Mouse (Mus musculus): Measurements from ENCODE around the gene Lck.
"Not testable (repeated sequence)": the region's sequence is repeated elsewhere in the genome, so short reads cannot be mapped to it uniquely, and the experiment has no call there.

The Lck gene

DNA sequence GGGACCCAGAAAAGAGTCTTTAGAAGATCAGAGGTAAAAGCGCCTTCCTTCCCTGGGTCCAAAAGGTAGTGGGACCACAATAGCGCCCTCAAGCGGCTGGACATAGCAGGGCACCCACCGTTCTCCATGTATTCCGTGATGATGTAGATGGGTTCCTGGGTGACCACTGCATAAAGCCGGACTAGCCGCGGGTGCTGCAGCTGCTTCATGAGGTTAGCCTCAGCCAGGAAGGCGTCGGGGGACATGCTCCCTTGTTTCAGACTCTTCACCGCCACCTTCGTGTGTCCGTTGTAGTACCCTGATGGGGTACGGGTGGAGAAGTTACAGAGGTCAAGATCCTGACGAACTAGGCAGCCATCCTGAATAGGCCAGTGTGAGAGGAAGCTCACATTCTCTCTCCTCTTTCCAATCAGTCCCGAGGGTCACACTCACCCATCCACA lies 18.0 kb downstream of the Lck start:
- peak; percentile 50 for DNase-seq (ENCODE audit: low read depth)

DNA sequence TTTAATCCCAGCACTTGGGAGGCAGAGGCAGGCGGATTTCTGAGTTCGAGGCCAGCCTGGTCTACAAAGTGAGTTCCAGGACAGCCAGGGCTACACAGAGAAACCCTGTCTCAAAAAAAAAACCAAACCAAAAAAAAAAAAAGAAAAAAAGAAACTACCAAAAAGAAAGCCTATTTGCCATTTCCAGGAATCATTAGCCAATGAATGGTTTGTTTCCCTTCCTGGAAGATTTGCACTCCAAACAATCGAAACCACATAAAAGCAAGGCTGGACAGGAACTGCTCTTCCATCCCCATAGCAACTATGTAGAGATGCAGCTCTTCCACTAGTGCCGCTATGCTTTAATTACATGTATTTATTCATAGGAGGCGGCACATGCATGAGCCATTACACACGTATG lies 18.9 kb downstream of the Lck start:
- DNase-seq (ENCODE audit: low read depth) = peak; percentile 27

DNA sequence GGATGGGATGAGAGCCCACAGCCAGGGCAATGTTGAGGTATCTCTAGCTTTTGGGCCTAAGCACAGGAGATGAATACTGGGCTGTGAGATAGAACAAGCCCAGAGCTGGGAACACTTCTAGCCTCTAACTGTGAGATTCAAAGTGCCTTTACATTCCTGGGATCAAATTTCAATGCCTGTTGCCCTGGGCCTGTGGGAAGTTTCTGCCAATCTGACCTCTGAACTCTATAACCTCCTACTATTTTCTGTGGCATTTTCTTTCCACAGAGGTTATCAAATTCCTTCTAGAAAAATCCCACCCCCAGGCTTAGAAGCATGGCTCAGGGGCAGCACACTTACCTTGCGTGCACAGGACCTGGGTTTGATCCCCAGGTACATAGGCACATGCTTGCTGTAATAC lies 23.1 kb downstream of the Lck start:
- no peak for DNase-seq (ENCODE audit: low read depth)

DNA sequence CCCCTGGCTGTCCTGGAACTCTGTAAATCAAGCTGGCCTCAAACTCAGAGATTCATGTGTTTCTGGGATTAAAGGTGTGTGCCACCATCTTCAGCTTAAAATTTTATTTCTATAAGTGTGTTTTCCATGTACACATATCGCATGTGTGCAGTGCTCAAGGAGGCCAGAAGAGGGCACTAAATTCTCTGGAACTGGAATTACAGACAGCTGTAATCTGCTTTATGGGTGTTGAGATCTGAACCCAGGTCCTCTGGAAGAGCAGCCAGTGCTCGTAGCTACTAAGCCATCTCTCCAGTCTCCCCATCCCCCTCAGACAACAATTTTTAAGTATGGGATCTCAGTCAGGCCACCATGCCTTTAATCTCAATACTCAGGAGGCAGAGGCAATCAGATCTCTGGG lies 24.1 kb downstream of the Lck start:
- DNase-seq (ENCODE audit: low read depth) = peak; percentile 80

DNA sequence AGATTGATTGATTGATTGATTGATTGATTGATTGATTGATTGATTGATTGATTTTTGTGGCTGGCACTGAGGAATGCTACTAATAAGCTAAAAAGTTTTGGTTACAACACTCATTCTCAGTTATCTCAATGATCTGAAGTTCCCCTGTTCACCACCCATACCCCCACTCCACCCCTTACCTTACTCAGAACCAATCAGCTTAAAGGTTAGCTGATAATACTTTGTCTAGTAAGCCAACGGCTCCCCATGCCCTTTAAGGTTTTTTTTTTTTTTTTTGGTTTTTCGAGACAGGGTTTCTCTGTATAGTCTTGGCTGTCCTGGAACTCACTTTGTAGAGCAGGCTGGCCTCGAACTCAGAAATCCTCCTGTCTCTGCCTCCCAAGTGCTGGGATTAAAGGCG lies 25.8 kb downstream of the Lck start:
- DNase-seq (ENCODE audit: low read depth) = not testable (repeated sequence)

DNA sequence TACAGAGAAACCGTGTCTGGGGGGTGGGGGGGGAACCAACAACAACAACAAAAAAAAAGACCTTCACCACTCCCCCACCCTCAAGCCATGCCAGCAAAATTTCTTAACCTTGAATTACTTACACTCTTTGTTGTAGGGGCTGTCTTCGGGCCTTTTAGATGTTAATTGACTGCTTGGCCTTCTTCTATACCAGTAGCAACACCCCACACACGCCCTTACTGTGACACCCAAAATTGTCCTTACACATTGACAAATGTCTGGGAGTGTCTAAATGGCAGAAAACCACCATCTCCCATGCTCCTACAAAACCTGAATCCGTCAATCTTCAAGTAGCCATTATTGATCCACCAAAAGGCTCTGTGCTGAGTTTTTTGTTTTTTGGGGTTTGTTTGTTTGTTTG lies 29.3 kb downstream of the Lck start:
- no peak for DNase-seq (ENCODE audit: low read depth)

DNA sequence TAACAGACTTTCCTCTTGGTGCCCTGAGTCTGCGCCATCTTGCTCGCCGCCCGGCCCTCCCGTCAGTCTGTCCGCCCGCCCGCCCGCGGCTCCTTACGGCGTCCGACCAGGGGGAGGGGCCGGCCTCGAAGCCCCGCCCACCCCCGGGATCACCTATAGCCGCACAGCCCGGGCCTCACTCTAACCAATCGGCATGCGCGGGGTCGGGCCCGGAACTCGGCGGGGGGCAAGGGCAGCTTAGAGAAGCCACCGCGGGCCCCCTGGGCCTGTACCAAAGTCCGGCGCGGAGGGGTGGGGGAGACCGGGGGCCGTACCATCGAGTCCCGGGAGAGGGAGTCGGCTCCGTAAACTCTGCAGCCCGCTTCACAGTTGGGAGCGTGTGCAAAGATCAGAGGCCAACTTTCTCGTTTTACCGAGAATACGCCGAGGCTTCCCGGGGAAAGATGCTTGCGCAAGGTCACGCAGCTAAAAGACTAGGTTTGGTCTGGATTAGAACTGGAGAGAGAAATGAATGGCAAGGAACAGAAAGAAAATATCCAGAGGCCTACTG lies 30.8 kb downstream of the Lck start, which contains the start of gene Hdac1:
Gene Hdac1 (minus strand): TSS at position 122 of the 550 bp plus-strand sequence.
- DNase-seq (ENCODE audit: low read depth) = peak; percentile 94

DNA sequence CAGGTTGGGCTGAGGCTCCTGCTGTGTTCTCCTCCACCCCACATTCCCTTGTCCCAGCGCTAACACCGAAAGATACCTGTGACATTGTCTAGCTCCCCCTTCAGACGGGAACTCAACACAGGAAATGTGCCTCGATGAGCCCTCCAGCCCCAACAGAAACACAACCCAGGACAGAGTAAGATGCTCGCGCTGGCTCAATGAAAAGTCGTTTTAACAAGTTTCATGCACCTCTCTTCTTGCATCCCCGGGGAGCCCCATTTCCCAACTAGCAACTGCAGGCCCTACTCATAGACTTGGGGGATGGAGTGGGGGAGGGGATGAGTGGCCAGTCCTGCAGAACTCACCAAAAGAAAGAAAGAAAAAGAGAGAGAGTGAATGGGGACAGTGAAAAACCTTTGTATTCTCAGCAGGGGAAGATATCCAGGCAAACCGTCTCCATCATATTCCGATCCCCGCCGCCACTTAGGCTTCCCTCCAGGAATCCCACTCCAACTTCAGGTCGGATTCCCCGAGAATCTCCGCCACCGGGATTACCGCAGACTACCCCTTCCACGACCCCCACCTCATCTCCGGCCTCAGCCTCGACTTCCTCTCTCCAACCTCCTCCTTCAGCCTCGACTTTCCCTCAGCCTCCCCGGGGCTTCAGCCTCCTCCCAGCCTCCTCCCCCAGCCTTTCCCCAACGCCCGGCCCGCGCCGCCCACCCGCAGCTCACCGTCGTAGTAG lies 31.4 kb downstream of the Lck start:
- DNase-seq (ENCODE audit: low read depth) = peak; percentile 65

DNA sequence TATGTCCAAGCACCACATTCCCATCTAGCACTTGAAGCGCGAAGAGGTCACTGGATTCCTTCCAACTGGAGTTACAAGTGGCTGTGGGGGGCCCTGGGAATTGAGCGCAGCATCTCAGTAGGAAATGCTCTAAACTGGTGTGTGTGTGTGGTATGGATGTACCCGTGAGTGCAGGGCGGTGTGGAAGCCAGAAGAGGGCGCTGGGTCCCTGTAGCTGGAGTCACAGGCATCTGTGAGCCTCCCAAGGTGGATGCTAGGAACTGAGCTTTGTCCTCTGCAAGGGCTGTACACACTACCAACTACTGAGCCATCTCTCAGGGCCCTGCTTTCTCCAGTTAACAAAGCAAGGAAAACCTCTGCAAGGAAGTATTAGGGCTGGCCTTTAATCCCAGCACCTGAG lies 33.4 kb downstream of the Lck start:
- peak; percentile 61 for DNase-seq (ENCODE audit: low read depth)

DNA sequence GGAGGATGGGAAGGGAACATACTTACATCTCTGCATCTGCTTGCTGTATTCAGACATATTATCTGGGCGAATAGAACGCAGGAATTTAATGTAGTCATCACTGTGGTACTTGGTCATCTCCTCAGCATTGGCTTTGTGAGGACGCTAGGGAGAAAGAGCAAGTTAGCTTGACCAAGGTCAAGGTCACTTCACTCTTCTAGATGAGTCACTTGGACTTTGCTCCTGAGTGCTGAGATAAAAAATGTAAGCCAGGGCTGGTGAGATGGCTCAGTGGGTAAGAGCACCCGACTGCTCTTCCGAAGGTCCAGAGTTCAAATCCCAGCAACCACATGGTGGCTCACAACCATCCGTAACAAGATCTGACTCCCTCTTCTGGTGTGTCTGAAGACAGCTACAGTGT lies 44.5 kb downstream of the Lck start:
- not testable (repeated sequence) for DNase-seq (ENCODE audit: low read depth)

DNA sequence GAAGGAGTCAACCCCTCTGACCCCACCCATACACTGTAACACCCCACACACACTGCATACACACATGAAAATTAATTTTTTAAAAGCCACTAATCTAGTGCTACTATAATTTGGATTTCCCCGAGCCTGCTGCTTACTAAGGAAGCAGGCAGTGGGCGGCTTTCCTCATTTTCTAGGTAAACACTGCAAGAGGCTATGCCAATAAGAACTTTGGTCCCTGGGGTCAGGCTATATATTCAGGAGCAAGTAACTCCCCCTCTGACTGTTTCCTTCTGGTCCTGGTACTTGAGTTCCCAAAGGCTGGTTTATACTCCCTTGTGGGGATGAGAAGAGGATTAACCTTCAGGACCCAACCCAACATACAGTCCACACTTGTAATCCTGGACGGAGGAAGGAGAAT lies 47.6 kb downstream of the Lck start:
- no peak for DNase-seq (ENCODE audit: low read depth)

DNA sequence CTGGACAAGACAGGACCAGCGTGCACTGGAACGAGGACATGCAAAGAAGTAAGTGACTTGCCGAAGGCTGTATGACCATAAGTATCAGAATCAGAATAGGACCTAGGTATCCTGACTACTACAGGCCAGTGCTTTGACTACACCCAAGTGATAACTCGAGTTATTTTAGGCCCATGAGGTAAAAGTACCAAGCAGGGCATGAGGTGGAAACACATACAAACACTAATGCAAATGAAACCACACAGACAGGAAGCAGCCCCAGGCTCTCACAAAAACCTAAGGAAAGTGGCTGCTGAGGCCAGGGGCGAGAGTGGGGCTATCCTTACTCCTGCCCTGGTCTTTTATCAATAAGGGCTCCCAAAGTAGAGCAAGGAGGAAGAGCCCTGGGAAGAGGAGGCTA lies 48.1 kb downstream of the Lck start:
- DNase-seq (ENCODE audit: low read depth) = no peak

DNA sequence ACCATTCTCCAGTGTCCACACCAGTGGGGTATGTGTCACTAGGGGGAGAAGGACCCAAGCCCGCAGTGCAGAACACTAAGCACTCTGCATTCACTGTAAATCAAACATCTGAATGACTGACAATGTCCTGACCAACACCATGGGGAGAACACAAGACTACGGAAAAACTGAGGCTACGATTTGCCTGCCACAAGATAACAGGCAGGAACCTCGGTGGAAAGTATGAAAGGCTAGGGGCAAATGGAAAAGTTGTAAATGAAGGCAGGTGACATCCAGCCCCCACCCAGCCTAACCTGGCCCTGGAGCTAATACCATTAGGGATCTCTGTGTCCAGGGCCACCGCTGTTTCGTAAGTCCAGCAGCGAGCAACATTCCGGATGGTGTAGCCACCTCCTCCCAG lies 54.9 kb downstream of the Lck start:
- DNase-seq (ENCODE audit: low read depth) = no peak

DNA sequence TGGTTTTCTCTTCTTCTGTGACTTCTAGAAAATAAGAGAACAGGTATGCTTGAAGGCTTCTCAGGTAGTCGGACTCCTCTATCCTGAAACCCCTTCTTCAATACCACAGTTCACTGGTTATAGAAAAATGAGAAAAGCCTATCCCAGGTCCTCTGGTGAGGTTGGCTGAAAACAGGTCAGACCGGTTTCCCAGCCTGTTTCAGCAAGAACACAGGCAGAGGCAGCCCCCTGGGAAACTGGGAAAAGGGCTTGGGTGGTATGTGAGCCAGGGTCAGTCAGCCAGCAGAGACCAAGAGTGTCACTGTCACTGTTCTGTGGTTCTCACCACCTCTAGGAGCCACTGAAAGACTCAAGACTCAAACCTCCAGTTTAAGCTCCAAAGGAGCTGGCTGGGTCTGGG lies 56.5 kb downstream of the Lck start:
- no peak for DNase-seq (ENCODE audit: low read depth)

DNA sequence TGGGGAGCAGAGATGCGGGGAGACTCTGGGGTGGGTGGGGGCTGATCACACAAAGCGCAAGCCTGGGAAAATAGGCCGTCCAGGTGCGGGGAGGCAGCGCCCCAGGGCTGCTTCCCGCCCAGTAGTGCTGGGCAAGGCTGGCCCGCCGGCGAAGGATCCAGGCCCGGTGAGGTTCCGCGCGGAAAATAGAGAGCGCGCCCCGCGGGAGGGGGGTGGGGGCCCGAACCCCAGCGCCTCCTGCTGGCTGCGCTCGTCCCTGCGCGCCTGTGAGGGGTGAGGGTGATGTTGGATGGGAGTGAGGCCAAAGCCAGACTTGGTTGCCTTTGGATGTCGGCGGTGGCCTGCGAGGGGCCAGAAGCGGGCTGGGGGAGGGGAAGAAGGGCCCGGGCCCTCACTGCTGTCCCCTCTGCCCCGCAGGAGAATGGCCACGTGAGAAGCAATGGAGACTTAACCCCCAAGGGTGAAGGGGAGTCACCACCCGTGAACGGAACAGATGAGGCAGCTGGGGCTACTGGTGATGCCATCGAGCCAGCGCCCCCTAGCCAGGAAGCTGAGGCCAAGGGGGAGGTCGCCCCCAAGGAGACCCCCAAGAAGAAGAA lies 59.0 kb downstream of the Lck start:
- DNase-seq (ENCODE audit: low read depth) = peak; percentile 81

DNA sequence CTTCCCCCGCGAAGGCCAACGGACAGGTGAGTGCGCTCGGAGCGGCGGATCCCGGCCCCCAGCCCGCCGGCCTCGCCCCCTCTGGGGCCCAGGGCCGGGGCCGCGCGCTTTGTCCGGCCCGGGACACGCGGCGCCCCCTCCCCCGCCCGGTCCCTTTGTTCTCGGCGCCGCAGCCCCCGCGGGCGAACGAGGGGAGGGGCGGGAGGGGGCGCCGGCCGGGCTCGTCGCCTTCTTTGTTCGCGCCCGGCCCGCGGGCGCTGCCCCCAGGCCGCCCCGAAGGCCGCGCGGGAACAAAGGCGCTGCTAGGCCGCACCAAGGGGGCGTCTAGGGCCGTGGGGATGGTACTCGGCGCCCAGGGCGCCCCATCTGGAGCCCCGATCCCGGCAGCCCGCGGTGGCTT lies 59.5 kb downstream of the Lck start:
- no peak for DNase-seq (ENCODE audit: low read depth)

DNA sequence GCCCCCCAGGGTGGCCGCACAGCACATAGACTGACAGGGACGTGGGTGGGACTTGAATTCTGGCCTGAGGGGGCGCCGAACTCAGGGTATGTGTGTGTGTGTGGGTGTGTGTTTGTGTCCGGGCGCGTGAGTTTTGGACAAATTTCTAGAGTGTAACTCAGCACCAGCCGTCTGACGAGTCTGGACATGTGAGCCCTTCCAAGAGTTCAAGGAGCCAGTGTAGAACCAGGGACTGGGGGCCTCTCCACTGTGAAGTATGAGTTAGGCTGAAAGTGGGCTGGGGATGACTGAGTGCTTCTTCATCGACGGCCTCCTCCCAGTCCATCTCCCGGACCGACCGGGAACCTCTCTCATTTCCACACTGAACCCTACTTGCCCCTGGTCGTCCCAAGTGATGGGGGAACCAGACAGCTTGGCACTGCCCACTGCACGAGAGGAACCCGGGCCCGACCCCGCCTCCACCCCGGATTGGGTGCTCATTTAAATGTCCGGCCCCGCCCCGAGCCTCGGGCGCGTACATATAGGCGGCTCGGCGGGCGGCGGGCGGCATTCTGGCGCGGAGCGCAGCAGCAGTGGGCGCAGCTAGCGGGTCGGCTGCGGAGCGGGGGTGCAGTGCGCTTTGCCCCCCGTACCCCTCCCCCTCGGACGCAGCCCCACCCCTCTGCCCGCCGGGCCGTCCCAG lies 60.2 kb downstream of the Lck start, which contains the start of gene Marcksl1:
Gene Marcksl1 (plus strand): TSS at position 496 of the 682 bp plus-strand sequence.
- DNase-seq (ENCODE audit: low read depth) = peak; percentile 81

DNA sequence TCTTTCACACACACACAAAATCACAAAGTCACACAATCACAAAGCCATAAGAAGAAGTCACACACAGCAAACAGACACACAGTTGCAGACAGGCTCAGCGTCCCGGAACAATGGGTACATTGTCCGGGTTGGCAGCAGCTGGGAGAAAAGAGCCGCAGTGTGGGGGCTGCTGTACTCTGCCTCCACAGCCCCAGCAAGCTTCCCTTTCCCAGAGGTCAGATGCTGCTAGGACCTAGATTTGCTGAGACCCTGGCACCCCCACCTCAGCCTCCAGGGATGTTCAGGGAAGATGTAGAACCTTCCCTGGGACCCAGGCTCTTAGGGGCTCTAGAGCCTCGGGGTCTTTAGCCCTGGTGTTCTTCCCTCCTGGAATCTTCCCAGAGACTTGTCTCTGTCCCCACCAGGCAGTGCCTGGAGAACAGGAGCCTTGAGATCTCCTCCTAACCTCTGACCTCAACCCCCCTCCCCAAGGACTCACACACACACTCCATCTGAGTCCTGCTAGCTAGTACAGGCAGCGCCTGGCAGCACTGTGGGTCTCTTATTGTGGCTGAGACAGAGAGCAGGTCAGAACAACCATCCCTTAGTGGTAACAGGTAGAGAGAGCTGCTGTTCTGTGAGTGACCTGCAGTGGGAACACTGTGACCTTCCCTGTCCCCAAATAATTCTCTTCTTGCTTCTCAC lies 61.9 kb downstream of the Lck start:
- DNase-seq (ENCODE audit: low read depth) = no peak

DNA sequence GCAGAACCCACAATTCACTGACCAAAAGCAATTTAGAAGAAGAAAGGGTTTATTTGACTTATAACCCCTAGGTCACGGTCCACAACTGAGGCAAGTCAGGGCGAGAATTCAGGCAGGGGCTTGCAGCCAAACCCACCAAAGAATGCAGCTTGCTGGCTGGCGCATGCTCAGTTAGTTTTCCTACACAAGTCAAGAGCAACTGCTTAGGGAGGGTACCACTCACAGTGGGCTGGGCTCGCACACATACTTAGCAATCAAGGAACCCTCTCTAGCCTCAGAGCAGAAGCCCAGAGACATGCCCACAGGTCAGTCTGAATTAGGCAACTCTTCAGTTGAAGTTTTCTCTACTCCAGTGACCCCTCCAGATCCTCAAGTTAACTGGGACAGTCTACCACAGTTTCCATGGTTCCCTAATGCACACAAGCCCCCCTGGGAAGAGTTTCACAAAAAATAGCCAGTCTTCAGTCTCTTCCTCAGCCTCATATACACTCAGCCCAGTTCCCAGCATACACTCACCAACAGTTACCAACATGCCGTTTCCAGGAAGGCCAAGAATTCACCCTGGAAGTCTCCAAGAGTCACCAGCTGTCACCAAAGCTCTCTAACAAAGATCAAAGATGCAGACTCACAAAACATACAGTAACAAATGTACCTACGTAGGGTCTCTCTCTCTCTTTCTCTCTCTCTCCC lies 62.6 kb downstream of the Lck start:
- no peak for DNase-seq (ENCODE audit: low read depth)

DNA sequence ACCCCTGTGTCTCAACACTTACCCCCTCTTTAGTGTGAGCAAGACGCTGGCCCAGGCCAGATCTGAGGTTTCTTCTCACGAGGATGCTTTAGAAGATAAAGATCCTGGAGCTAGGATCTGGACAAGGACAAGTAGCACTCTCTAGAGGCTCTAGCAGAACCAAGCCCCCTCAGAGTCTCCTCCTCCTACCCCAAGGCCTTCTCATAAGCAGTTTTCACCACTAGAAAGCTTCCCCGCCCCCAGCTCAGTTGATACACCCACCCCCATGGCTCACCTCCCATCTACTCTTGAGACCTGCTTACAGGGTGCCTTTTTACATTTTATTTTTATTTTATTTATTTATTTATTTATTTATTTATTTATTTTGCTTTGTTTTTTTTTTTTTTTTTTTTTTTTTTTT lies 63.8 kb downstream of the Lck start:
- DNase-seq (ENCODE audit: low read depth) = no peak

DNA sequence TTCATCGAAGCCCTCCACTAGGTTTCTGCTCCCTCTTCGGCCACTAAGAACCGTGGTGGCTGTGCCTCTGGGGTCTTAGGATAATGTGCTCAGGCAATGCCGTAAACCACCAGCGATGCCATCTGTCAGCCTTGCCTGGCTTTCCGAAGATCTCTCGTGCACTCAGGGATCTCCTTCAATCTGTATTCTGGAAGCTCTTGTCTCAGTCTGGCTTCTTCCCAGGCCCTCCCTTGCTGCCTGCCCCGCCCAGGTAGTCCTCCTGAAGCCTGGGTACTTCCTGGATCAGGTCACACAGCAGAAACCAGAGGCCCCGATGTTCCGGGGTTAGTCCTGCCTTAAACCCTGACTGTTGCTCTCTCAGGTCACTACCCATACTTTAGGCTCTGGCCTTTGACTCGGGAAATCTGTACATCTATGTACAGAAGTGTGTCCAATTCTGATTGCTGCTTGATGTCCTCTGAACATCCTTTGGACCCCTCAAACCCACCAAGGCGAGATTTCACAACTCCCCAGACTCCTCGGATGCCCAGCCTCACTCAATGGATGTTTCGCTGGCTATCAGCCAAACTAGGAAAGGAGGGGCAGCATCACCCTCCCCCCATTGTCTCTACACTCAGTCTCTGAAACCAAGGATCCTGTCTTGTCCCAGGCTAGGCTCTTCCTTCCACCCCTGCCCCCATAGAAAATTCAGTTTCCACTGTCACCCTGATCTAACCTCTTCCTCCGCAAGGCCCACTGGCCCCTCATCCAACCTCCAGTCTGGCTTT lies 64.4 kb downstream of the Lck start:
- DNase-seq (ENCODE audit: low read depth) = no peak

Measured in naive thymus-derived CD4-positive, alpha-beta T cell, adult 2 months (primary cell).